Mouse (Mus musculus): ENCODE results near the gene Srarp.

GRCm38 (mm10) chr4:141400171-141400570, 35.7 kb downstream of the Srarp start:
- TF ChIP-seq CTCF (IDR thresholded peaks at IDR 0.05), result no peak
- TF ChIP-seq POLR2A (IDR thresholded peaks at IDR 0.05; ENCODE audit: insufficient read depth, low read depth, low read length), result no peak

All from heart, adult 2 months (tissue).